Mouse (Mus musculus) erythroblast, embryonic 14.5 days (primary cell): ENCODE data around the gene Dynlrb1.

Experiments
- GATA1 ChIP-seq: IDR thresholded peaks from 2 replicates; pipeline ENCODE4 v1.6.1; 2012; ENCODE audit warnings: low read length, inconsistent platforms, mixed read lengths
- TAL1 ChIP-seq: IDR thresholded peaks from 3 replicates; pipeline ENCODE4 v1.6.1; 2012; ENCODE audit warnings: low read length, inconsistent platforms, mixed read lengths

- TF ChIP-seq GATA1 (no peak), TAL1 (no peak)
Observed at GRCm38 (mm10) chr2:155266896-155267295, 30.6 kb downstream of the Dynlrb1 start.
